Mouse (Mus musculus) testis, postnatal 10 days (tissue): ENCODE results near the gene Vmn2r82.
"Not testable (repeated sequence)": the region's sequence is repeated elsewhere in the genome, so short reads cannot be mapped to it uniquely, and the experiment has no call there.

Source experiments
- DNase-seq: peaks from one replicate; pipeline ENCODE4 v3.0.0; 2021; ENCODE audit warnings: low spot score

The Vmn2r82 gene

DNA sequence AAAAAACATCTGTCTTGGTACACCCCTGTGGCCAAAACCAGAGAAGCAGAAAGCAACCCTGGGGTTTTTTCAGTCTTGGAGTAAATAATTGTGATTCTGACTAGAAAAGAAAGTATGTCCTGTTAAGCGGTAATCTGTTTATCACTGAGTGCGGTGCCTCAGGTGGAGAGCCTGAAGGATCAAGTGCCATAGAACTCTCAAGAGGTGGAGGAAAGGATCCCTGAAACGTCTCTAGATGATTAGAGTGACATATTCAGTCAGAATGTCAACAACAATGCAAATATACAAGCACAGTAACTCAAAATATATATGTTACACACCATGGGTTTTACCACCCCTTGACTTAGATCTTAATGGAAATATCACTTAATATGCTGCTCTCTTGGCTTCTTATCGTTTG, at the start of gene Vmn2r82:
Gene Vmn2r82, plus strand, starts transcription at position 301 of the 400 bp plus-strand sequence.
- not testable (repeated sequence) for DNase-seq

DNA sequence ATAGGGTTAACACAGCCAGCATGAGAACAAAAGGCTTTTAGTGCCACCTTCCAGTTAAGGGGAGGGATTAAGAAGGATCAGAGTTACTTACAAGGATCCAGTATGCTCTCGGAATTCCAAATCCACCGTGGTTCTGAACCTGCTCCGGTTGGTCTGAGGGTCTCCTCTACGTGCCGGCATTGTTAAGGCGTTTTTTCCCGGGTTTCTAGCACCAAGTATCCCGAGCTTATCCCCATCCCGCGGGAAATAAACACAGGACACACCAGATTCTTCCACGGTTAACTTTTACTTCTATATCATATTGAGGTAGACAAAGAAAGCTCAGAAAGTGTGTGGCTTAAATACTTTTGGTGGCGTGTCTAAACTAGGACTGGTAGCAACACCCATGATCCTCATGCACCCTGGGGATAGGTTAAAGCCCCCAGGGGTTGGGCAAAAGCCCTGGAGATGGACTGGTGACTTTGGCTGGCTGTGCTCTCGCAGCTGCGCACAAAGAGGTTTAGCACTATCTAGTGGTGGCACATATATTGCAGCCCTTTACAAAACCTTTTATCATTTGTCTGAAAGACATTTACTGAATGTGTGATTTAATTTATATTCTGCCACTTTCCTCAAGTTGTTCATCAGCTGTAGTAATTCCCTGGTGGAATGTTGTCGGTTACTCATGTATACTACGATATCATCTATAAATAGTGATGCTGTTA, 34.1 kb upstream of the Vmn2r82 start:
- DNase-seq: not testable (repeated sequence)

DNA sequence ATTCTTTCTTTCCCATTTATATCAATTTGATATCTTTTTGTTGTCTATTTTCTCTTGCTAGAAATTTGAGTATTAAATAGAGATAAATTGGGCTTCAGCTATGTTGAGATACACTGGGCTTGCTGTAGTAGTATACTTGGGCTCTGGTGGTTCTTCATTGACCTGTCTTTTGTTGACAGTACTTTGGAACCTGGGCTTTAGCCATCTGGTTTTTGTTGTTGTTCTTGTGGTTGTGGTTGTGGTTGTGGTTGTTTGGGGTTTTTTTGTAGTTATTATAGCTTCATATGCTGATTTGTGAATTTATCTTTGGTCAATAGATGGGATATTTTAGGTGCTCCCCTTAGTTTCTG, 33.6 kb upstream of the Vmn2r82 start:
- no peak for DNase-seq

DNA sequence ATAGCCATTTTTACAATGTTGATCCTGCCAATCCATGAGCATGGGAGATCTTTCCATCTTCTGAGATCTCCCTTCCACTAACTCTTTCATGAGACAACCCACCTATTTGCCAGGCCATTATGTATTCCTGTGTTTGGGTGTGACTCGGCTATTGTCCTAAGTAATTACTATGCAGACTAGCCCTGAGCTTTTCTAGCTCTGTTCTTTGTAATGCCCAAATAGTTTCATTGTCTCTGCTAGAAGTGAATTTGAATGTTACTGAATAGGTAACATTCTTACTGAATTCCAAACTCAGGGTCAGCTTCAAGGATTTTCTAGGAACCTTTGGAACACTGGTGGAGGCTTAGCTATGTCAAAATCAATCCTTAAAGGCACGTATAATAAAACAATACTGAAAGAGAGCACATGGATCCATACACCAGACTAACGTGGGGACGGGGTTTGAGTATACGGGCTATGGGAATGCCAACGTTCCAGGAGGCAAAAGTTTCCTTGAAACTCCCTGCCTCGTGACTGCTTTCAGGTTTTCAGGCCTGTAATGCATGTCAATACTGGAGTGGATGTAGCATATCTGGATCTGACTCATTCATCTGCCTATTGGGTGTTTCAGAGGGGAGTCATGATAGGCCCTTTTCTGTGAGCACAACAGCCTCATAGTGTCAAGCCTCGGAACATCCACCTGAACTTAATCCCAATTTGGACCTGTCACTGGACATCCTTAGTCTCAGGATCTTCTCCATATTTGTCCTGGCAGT, 43.8 kb downstream of the Vmn2r82 start:
- DNase-seq: not testable (repeated sequence)

DNA sequence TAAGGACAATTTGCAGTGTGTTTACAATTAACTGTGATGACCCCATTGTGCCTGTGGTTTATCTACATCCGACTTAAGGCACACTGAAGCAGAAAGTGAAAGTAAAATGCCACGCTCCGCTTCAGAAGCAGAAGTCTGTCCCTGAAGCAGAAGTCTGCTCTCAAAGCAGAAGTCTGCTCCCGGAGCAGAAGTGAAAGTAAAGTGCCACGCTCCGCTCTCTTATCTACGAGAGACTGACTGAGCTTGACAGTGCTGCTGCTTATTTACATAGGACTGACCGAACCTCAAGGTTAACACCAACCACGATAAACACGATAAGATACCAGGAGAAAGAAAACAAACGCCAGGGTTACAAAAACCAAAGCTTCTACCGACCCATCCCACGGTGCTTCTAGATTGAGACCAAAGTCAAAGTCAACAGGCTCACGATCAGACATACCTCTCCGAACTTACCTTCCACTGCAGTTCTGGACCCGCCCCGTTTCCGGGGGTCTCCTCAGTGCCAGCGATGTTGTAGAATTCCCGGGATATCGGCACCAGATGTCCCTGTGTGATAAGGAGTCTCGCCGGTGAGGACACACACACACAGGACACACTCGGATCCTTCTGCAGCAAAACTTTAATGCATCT, 60.9 kb downstream of the Vmn2r82 start:
- no peak for DNase-seq

DNA sequence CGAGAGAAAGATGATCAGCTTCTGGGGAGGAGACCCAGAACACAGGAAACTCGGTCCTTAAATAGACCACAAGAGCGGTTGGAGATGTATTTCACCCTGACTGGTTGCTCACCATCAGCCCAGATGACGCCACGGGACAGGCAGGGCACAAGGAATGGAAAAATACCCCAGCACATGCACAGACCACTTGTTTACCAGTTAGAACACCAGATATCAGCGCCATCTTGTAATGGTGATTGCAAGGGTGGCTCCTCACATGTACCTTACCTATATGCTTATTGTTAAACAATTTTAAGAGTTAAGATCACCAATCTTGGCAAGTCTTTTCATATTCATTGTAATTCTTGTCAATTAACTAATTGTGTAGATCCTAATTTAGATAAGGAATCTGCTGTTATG, 61.5 kb downstream of the Vmn2r82 start:
- DNase-seq: not testable (repeated sequence)

DNA sequence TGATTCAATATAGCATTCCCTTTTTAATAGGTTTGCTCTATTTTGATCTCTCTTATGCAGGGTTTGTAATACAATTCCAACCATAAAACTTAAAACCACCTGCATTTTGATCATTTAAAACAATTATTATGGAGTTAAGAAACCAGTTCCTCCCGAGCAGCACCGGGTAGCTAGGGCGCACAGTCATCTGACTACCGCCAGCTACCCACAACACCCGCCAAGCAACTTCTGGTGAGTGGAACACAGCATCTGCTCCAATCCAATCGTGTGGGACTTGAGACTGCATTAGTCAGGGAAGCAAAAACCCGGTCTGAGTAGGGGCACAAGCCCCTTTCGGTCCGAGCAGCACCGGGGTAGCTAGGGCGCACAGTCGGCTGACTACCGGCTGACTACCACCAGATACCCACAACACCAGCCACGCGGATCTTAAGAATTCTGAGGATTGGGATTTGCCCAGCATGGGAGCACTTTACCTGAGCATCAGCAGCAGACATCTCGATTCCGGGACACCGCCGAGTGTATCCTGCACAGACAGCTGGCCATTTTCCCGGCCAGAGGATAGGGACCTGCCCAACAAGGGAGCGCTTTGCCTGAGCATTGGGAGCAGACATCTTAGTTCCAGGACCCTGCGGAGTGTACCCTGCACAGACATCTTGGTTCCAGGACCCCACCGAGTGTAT, 79.0 kb downstream of the Vmn2r82 start:
- DNase-seq: not testable (repeated sequence)
